Mouse (Mus musculus) erythroblast, embryonic 14.5 days (primary cell): Measurements from ENCODE around the gene Sarnp.

ENCODE experiments used
- GATA1 ChIP-seq: IDR thresholded peaks from 2 replicates; pipeline ENCODE4 v1.6.1; 2012; ENCODE audit warnings: low read length, inconsistent platforms, mixed read lengths
- TAL1 ChIP-seq: IDR thresholded peaks from 3 replicates; pipeline ENCODE4 v1.6.1; 2012; ENCODE audit warnings: low read length, inconsistent platforms, mixed read lengths

- TF ChIP-seq GATA1 (no peak), TAL1 (no peak)
Measured at GRCm38 (mm10) chr10:128882067-128882466, 64.9 kb downstream of the Sarnp start.
